In the genomic region with DNA sequence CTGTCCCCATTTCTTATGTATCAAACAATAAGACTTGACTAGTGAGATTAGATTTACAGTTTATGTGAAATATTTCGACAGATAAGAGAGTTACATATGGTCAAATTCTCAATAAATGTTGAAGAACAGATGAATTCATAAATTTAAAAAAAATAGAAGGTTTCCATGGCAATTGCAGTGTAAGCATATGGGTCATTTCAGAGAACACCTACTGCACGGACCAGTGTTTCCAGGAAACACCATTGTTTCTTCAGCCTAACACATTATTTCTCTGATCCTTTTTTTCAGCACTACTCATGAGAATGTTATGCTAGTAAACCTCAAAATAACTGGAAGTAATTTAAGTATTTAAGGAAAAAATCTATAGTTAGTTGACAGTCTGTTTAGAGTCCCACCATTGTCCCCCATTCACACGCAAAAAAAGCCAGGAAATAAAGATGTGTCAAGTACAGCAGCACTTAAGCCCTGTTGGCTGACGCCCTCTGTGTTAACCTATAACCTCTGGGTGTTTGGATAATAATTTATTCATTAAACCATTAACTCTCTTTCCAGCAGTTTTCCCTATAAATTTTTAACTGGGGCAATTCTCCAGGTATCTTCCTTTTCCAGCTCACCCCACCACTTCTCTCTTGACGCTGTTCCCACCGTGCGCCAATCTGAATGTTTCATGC, we compare ENCODE assay signal across 24 mouse cellular contexts.
DNase-seq lines count a peak whose midpoint lies in the region; ATAC-seq and TF ChIP-seq lines count a peak whose summit lies in the region.
"Had no signal": no experiment of that assay in that cellular context is flagged by ENCODE, and none has a peak within 500 bp of the region (broad histone marks: within the 10 kb centered on the region; RNA-seq: fewer than 3 reads in every experiment).

No protein-coding gene starts in this region.

- no peaks in the 10 kb centered on the region for H3K36me3 ChIP-seq in lung, postnatal 0 days (ENCODE audit: insufficient read depth, low read length)
- H3K36me3 ChIP-seq in hindbrain, embryonic 13.5 days, result no peaks in the 10 kb centered on the region
- H3K36me3 ChIP-seq: hindbrain, embryonic 10.5 days; midbrain, embryonic 13.5 days had no signal

- peak; percentile 40; the same call in 1 of the 2 replicates for TF ChIP-seq EP300 in lung, postnatal 0 days (IDR thresholded peaks at IDR 0.05)

- H3K9ac ChIP-seq in lung, postnatal 0 days (replicated peaks; ENCODE audit: low read depth), result no peak overlapping the region
- no peak overlapping the region for H3K9ac ChIP-seq in hindbrain, embryonic 13.5 days
- H3K9ac ChIP-seq: liver, postnatal 0 days; midbrain, embryonic 13.5 days had no signal

- peak; percentile 56 for DNase-seq in lung, postnatal 0 days (ENCODE audit: low spot score)
- no peak for DNase-seq in lung, postnatal 25 days (ENCODE audit: low spot score)
- DNase-seq in kidney, adult 9 months, result peak; percentile 83
- DNase-seq in kidney, postnatal 10 days, result peak; percentile 21
- DNase-seq in retina, embryonic 14.5 days (ENCODE audit: low spot score), result peak; percentile 45
- no peak for DNase-seq in cerebellum, adult 11-12 months
- DNase-seq: adrenal gland, postnatal 14 days; cerebellum, adult 8-10 months; cerebellum, postnatal 36 days; embryo, embryonic 11 days; gastrocnemius, adult 2 months; liver; liver, postnatal 0 days; right cerebral cortex, postnatal 25 days had no signal

- H3K4me1 ChIP-seq in lung, postnatal 0 days (ENCODE audit: insufficient read depth, low read depth, low read length), result no peaks in the 10 kb centered on the region
- H3K4me1 ChIP-seq in hindbrain, embryonic 13.5 days (replicated peaks), result 0 out of 2 replicates have a peak, but pooled peaks cover 4% of the 10 kb centered on the region
- H3K4me1 ChIP-seq: hindbrain, embryonic 10.5 days; megakaryocyte, embryonic 14.5 days; midbrain, embryonic 13.5 days had no signal

- no peak overlapping the region for H3K27ac ChIP-seq in lung, postnatal 0 days (ENCODE audit: low read length)
- H3K27ac ChIP-seq in hindbrain, embryonic 13.5 days, result no peak overlapping the region
- H3K27ac ChIP-seq: gastrocnemius, adult 2 months; hindbrain, embryonic 10.5 days; hindbrain, postnatal 0 days; midbrain, embryonic 13.5 days had no signal

- no peak overlapping the region for H3K4me3 ChIP-seq in lung, postnatal 0 days (ENCODE audit: low read depth, low read length)
- no peak overlapping the region for H3K4me3 ChIP-seq in hindbrain, embryonic 13.5 days
- H3K4me3 ChIP-seq: gastrocnemius, adult 2 months; hindbrain, embryonic 10.5 days; megakaryocyte, embryonic 14.5 days; midbrain, embryonic 13.5 days had no signal

- TF ChIP-seq CTCF in lung, postnatal 0 days (IDR thresholded peaks at IDR 0.05), result no peak

- WGBS in lung, postnatal 0 days, result 42% methylated on average over 7 of the region's 7 CpGs
- 82% methylated on average over 7 of the region's 7 CpGs for WGBS in hindbrain, embryonic 13.5 days

- no peaks in the 10 kb centered on the region for H3K27me3 ChIP-seq in lung, postnatal 0 days (replicated peaks; ENCODE audit: insufficient read depth, low read length)
- no peaks in the 10 kb centered on the region for H3K27me3 ChIP-seq in hindbrain, embryonic 13.5 days
- H3K27me3 ChIP-seq: megakaryocyte, embryonic 14.5 days; midbrain, embryonic 13.5 days had no signal

- no peaks in the 10 kb centered on the region for H3K9me3 ChIP-seq in lung, postnatal 0 days (ENCODE audit: low read length)
- no peaks in the 10 kb centered on the region for H3K9me3 ChIP-seq in hindbrain, embryonic 13.5 days
- H3K9me3 ChIP-seq: hindbrain, embryonic 10.5 days; midbrain, embryonic 13.5 days had no signal

- no peak overlapping the region for H3K4me2 ChIP-seq in lung, postnatal 0 days (replicated peaks; ENCODE audit: low read depth, low read length)
- H3K4me2 ChIP-seq in hindbrain, embryonic 13.5 days, result no peak overlapping the region
- H3K4me2 ChIP-seq: heart, embryonic 11.5 days; midbrain, embryonic 13.5 days had no signal

- peak; percentile 49; the same call in 1 of the 2 replicates for ATAC-seq in lung, postnatal 0 days
- no peak for ATAC-seq in erythroid progenitor cell, adult 5-6 weeks (replicated peaks; ENCODE audit: low FRiP score, poor library complexity, severe bottlenecking)
- no peak for ATAC-seq in hindbrain, embryonic 13.5 days (ENCODE audit: low FRiP score)
- ATAC-seq: activated CD4-positive, CD25-positive, alpha-beta regulatory T cell, adult 4 months; forebrain, embryonic 14.5 days; hindbrain, postnatal 0 days; intestine, embryonic 16.5 days; liver, postnatal 0 days; midbrain, embryonic 13.5 days had no signal

Comparison
In these comparisons a context has a peak if more than half of its experiments do, and no peak if none do; other contexts are left out.
1. DNase-seq: peak in lung, postnatal 0 days (single experiment), kidney, adult 9 months (single experiment), kidney, postnatal 10 days (single experiment) and retina, embryonic 14.5 days (single experiment); none in lung, postnatal 25 days (single experiment) and cerebellum, adult 11-12 months (single experiment).